Mouse (Mus musculus): ENCODE measurements around the gene Nbas. TPM values are rescaled to one million over a fixed set of nuclear protein-coding genes. Genes with fewer than 3 reads are reported as not detected.

Gene Nbas
- total and polyA plus RNA-seq, 2 experiments from 2014 or later, result 3.9 to 20.2 TPM

- no peak overlapping the region for H3K9ac ChIP-seq (replicated peaks; ENCODE audit: low read depth, low read length)
- DNase-seq (ENCODE audit: low spot score) (no peak), ATAC-seq (ENCODE audit: insufficient read depth, low read depth) (no peak)
- WGBS, result 92% methylated on average over 6 of the region's 6 CpGs
- no peaks in the 10 kb centered on the region for H3K36me3 ChIP-seq (replicated peaks; ENCODE audit: control insufficient read depth, insufficient read depth, low read length)
- no peak overlapping the region for H3K27ac ChIP-seq (ENCODE audit: low read depth)
- no peaks in the 10 kb centered on the region for H3K27me3 ChIP-seq (ENCODE audit: control insufficient read depth, insufficient read depth, low read length)
- no peaks in the 10 kb centered on the region for H3K4me1 ChIP-seq (ENCODE audit: control insufficient read depth, insufficient read depth)
- H3K9me3 ChIP-seq (replicated peaks; ENCODE audit: control insufficient read depth, low read length), result no peaks in the 10 kb centered on the region
- TF ChIP-seq EP300 (IDR thresholded peaks at IDR 0.05; ENCODE audit: low read depth), result no peak
- no peak for TF ChIP-seq CTCF (IDR thresholded peaks at IDR 0.05; ENCODE audit: low read depth)
- no peak overlapping the region for H3K4me2 ChIP-seq (ENCODE audit: low read depth, low read length)
- H3K4me3 ChIP-seq (ENCODE audit: low read depth, low read length), result no peak overlapping the region
Observed at GRCm38 (mm10) chr12:13462397-13462796, 193.5 kb downstream of the Nbas start.

GRCm38 (mm10) chr12:13465554-13465953 lies 196.6 kb downstream of the Nbas start:
- Histone ChIP-seq H3K9me3 (replicated peaks; ENCODE audit: control insufficient read depth, low read length) (no peaks in the 10 kb centered on the region), H3K27ac (ENCODE audit: low read depth) (no peak overlapping the region), H3K27me3 (ENCODE audit: control insufficient read depth, insufficient read depth, low read length) (no peaks in the 10 kb centered on the region), H3K4me1 (ENCODE audit: control insufficient read depth, insufficient read depth) (no peaks in the 10 kb centered on the region), H3K36me3 (replicated peaks; ENCODE audit: control insufficient read depth, insufficient read depth, low read length) (0 out of 2 replicates have a peak, but pooled peaks cover 4% of the 10 kb centered on the region), H3K9ac (replicated peaks; ENCODE audit: low read depth, low read length) (no peak overlapping the region), H3K4me2 (ENCODE audit: low read depth, low read length) (no peak overlapping the region), H3K4me3 (ENCODE audit: low read depth, low read length) (no peak overlapping the region)
- TF ChIP-seq CTCF (IDR thresholded peaks at IDR 0.05; ENCODE audit: low read depth), result no peak
- no peak for TF ChIP-seq EP300 (IDR thresholded peaks at IDR 0.05; ENCODE audit: low read depth)
- ATAC-seq (ENCODE audit: insufficient read depth, low read depth), result no peak
- WGBS, result 86% methylated on average over 2 of the region's 2 CpGs
- DNase-seq (ENCODE audit: low spot score), result no peak

GRCm38 (mm10) chr12:13474881-13475280 lies 205.9 kb downstream of the Nbas start:
- H3K9me3 ChIP-seq (replicated peaks; ENCODE audit: control insufficient read depth, low read length), result no peaks in the 10 kb centered on the region
- no peak overlapping the region for H3K9ac ChIP-seq (replicated peaks; ENCODE audit: low read depth, low read length)
- H3K36me3 ChIP-seq (replicated peaks; ENCODE audit: control insufficient read depth, insufficient read depth, low read length), result 0 out of 2 replicates have a peak, but pooled peaks cover 6% of the 10 kb centered on the region
- no peak overlapping the region for H3K4me2 ChIP-seq (ENCODE audit: low read depth, low read length)
- no peak overlapping the region for H3K27ac ChIP-seq (ENCODE audit: low read depth)
- no peak for TF ChIP-seq CTCF (IDR thresholded peaks at IDR 0.05; ENCODE audit: low read depth)
- TF ChIP-seq EP300 (IDR thresholded peaks at IDR 0.05; ENCODE audit: low read depth), result no peak
- DNase-seq (ENCODE audit: low spot score), result no peak
- H3K4me1 ChIP-seq (ENCODE audit: control insufficient read depth, insufficient read depth), result no peaks in the 10 kb centered on the region
- no peak overlapping the region for H3K4me3 ChIP-seq (ENCODE audit: low read depth, low read length)
- ATAC-seq (ENCODE audit: insufficient read depth, low read depth), result no peak
- H3K27me3 ChIP-seq (ENCODE audit: control insufficient read depth, insufficient read depth, low read length), result no peaks in the 10 kb centered on the region
- 85% methylated on average over 2 of the region's 2 CpGs for WGBS

GRCm38 (mm10) chr12:13479163-13479562 lies 210.2 kb downstream of the Nbas start:
- TF ChIP-seq CTCF (IDR thresholded peaks at IDR 0.05; ENCODE audit: low read depth) (no peak), EP300 (IDR thresholded peaks at IDR 0.05; ENCODE audit: low read depth) (no peak)
- no peak for ATAC-seq (ENCODE audit: insufficient read depth, low read depth)

GRCm38 (mm10) chr12:13486278-13486677 lies 217.3 kb downstream of the Nbas start:
- H3K4me3 ChIP-seq (ENCODE audit: low read depth, low read length), result no peak overlapping the region
- no peaks in the 10 kb centered on the region for H3K27me3 ChIP-seq (ENCODE audit: control insufficient read depth, insufficient read depth, low read length)
- no peaks in the 10 kb centered on the region for H3K9me3 ChIP-seq (replicated peaks; ENCODE audit: control insufficient read depth, low read length)
- 0 out of 2 replicates have a peak, but pooled peaks cover 5% of the 10 kb centered on the region for H3K36me3 ChIP-seq (replicated peaks; ENCODE audit: control insufficient read depth, insufficient read depth, low read length)
- no peaks in the 10 kb centered on the region for H3K4me1 ChIP-seq (ENCODE audit: control insufficient read depth, insufficient read depth)
- no peak overlapping the region for H3K27ac ChIP-seq (ENCODE audit: low read depth)
- DNase-seq (ENCODE audit: low spot score) (no peak), ATAC-seq (ENCODE audit: insufficient read depth, low read depth) (no peak)
- 83% methylated on average over 3 of the region's 3 CpGs for WGBS
- TF ChIP-seq EP300 (IDR thresholded peaks at IDR 0.05; ENCODE audit: low read depth), result no peak
- TF ChIP-seq CTCF (IDR thresholded peaks at IDR 0.05; ENCODE audit: low read depth), result no peak
- H3K4me2 ChIP-seq (ENCODE audit: low read depth, low read length), result no peak overlapping the region
- H3K9ac ChIP-seq (replicated peaks; ENCODE audit: low read depth, low read length), result no peak overlapping the region

More at GRCm38 (mm10) chr12:13479163-13479562, 210.2 kb downstream of the Nbas start:
- Histone ChIP-seq H3K4me1 (ENCODE audit: control insufficient read depth, insufficient read depth) (no peaks in the 10 kb centered on the region), H3K4me3 (ENCODE audit: low read depth, low read length) (no peak overlapping the region), H3K9me3 (replicated peaks; ENCODE audit: control insufficient read depth, low read length) (no peaks in the 10 kb centered on the region), H3K4me2 (ENCODE audit: low read depth, low read length) (no peak overlapping the region), H3K36me3 (replicated peaks; ENCODE audit: control insufficient read depth, insufficient read depth, low read length) (0 out of 2 replicates have a peak, but pooled peaks cover 5% of the 10 kb centered on the region), H3K27me3 (ENCODE audit: control insufficient read depth, insufficient read depth, low read length) (no peaks in the 10 kb centered on the region), H3K9ac (replicated peaks; ENCODE audit: low read depth, low read length) (no peak overlapping the region), H3K27ac (ENCODE audit: low read depth) (no peak overlapping the region)
- 82% methylated on average over 7 of the region's 7 CpGs for WGBS
- DNase-seq (ENCODE audit: low spot score), result no peak

GRCm38 (mm10) chr12:13497211-13497610 lies 228.3 kb downstream of the Nbas start:
- H3K4me3 ChIP-seq (ENCODE audit: low read depth, low read length), result no peak overlapping the region
- no peak overlapping the region for H3K27ac ChIP-seq (ENCODE audit: low read depth)
- ATAC-seq (ENCODE audit: insufficient read depth, low read depth) (no peak), DNase-seq (ENCODE audit: low spot score) (no peak)
- no peak overlapping the region for H3K9ac ChIP-seq (replicated peaks; ENCODE audit: low read depth, low read length)
- H3K36me3 ChIP-seq (replicated peaks; ENCODE audit: control insufficient read depth, insufficient read depth, low read length), result no peaks in the 10 kb centered on the region
- 61% methylated on average over 6 of the region's 6 CpGs for WGBS
- H3K27me3 ChIP-seq (ENCODE audit: control insufficient read depth, insufficient read depth, low read length), result no peaks in the 10 kb centered on the region
- H3K4me2 ChIP-seq (ENCODE audit: low read depth, low read length), result no peak overlapping the region
- H3K9me3 ChIP-seq (replicated peaks; ENCODE audit: control insufficient read depth, low read length), result no peaks in the 10 kb centered on the region
- TF ChIP-seq EP300 (IDR thresholded peaks at IDR 0.05; ENCODE audit: low read depth) (no peak), CTCF (IDR thresholded peaks at IDR 0.05; ENCODE audit: low read depth) (no peak)
- H3K4me1 ChIP-seq (ENCODE audit: control insufficient read depth, insufficient read depth), result no peaks in the 10 kb centered on the region
